Mouse (Mus musculus) heart, embryonic 11.5 days (tissue): ENCODE measurements around the gene Actr3b. TPM values are rescaled to one million over a fixed set of nuclear protein-coding genes. Genes with fewer than 3 reads are reported as not detected.
"Not testable (repeated sequence)": the region's sequence is repeated elsewhere in the genome, so short reads cannot be mapped to it uniquely, and the experiment has no call there.

Experiments used
- ATAC-seq: fragments of 200-750 bp; cut with Nextera tagmentation; replicated peaks from 2 replicates; pipeline ENCODE4 v1.8.0; 2017; ENCODE audit warnings: moderate library complexity; ENCODE audit not compliant: insufficient number of reproducible peaks, low FRiP score, low TSS enrichment
- H3K27ac ChIP-seq: fragments of 300-500 bp; sonication (generic); 2 replicates; pipeline ENCODE4 v1.5.1; 2014; ENCODE audit warnings: mild to moderate bottlenecking, low read depth, low read length
- H3K27me3 ChIP-seq: fragments of 300-500 bp; sonication (generic); 2 replicates; pipeline ENCODE4 v1.6.1; 2014; ENCODE audit warnings: mild to moderate bottlenecking, low read length, mixed read lengths; ENCODE audit not compliant: control insufficient read depth, insufficient read depth
- H3K36me3 ChIP-seq: fragments of 300-500 bp; sonication (generic); 2 replicates; pipeline ENCODE4 v1.6.1; 2014; ENCODE audit warnings: mild to moderate bottlenecking, low read length, moderate library complexity, mixed read lengths; ENCODE audit not compliant: control insufficient read depth, insufficient read depth
- H3K4me1 ChIP-seq: fragments of 300-500 bp; sonication (generic); 2 replicates; pipeline ENCODE4 v1.6.1; 2014; ENCODE audit warnings: low read length; ENCODE audit not compliant: control insufficient read depth, insufficient read depth
- H3K4me2 ChIP-seq: fragments of 300-500 bp; sonication (generic); 2 replicates; pipeline ENCODE4 v1.6.1; 2014; ENCODE audit warnings: mild to moderate bottlenecking, moderate library complexity
- H3K4me3 ChIP-seq: fragments of 300-500 bp; sonication (generic); 2 replicates; pipeline ENCODE4 v1.5.1; 2014; ENCODE audit warnings: low read depth, low read length
- H3K9ac ChIP-seq: fragments of 300-500 bp; sonication (generic); 2 replicates; pipeline ENCODE4 v1.6.1; 2014; ENCODE audit warnings: mild to moderate bottlenecking, low read depth, low read length, moderate library complexity
- H3K9me3 ChIP-seq: fragments of 300-500 bp; sonication (generic); replicated peaks from 2 replicates; pipeline ENCODE4 v1.6.1; 2016; ENCODE audit warnings: low read length; ENCODE audit not compliant: control insufficient read depth
- WGBS: fragments of 180-500 bp; shearing (Covaris S2); extraction: QIAGEN DNeasy Blood & Tissue Kit; methylation state at CpG from one replicate; pipeline ENCODE4 v1.1.7; 2014; ENCODE audit not compliant: insufficient replicate concordance; 5-methylcytosine and 5-hydroxymethylcytosine counted together
- polyA plus RNA-seq: library from polyadenylated mRNA; unstranded; fragments of >200 nt; fragmentation: Nextera tagmentation; extraction: Ambion mirVana; gene quantifications from 2 replicates; pipeline ENCODE4 v1.2.1, GENCODE M21; 2014

Actr3b gene
- polyA plus RNA-seq, 1 experiment from 2014 or later, result 37.4 TPM

DNA sequence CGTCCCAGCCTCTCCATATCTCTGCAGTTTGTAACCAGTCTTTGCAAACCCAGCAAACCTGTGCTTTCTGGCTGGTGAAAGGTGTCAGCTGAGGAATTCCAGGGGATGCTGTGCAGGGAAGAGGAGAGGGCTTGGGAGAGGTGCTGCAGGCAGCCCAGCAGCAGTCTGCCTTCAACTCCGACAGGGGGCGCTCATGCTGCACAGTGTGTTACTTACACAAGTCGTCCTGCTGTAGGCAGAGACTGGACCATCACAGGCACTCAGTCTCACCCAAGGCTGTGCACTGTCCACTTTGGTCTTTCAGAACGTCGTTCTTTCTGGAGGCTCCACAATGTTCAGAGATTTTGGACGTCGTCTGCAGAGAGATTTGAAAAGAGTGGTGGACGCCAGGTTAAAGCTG lies 88.3 kb downstream of the Actr3b start:
- Histone ChIP-seq H3K9ac (no peak overlapping the region), H3K36me3 (no peaks in the 10 kb centered on the region), H3K9me3 (no peaks in the 10 kb centered on the region), H3K4me2 (no peak overlapping the region), H3K4me1 (no peaks in the 10 kb centered on the region), H3K27ac (no peak overlapping the region), H3K27me3 (no peaks in the 10 kb centered on the region), H3K4me3 (no peak overlapping the region)
- 46% methylated on average over 9 of the region's 9 CpGs for WGBS
- ATAC-seq, result no peak

DNA sequence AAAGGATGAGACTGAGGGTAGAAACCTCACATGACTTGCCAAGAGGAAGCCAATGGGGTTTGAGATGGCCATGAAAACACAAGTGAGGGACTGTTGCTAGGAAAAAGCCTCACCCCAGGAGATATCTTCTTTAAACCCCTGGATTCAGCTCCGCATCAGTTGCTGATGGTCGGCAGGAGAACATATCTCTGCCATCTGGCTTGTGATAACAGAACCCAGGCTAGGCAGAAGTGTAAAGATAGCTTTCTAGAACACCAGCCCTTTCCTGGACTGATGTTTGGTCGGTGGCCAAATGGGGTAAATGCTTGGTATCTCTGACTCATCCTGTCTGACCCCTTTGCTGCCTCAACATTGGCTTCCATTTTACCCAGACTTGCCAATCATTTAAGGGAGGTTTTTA lies 106.4 kb downstream of the Actr3b start:
- H3K4me3 ChIP-seq, result no peak overlapping the region
- H3K36me3 ChIP-seq, result no peaks in the 10 kb centered on the region
- no peak for ATAC-seq
- H3K27me3 ChIP-seq, result no peaks in the 10 kb centered on the region
- no peak overlapping the region for H3K9ac ChIP-seq
- no peak overlapping the region for H3K4me2 ChIP-seq
- 54% methylated on average over 3 of the region's 3 CpGs for WGBS
- H3K9me3 ChIP-seq, result no peaks in the 10 kb centered on the region
- no peak overlapping the region for H3K27ac ChIP-seq
- no peaks in the 10 kb centered on the region for H3K4me1 ChIP-seq

DNA sequence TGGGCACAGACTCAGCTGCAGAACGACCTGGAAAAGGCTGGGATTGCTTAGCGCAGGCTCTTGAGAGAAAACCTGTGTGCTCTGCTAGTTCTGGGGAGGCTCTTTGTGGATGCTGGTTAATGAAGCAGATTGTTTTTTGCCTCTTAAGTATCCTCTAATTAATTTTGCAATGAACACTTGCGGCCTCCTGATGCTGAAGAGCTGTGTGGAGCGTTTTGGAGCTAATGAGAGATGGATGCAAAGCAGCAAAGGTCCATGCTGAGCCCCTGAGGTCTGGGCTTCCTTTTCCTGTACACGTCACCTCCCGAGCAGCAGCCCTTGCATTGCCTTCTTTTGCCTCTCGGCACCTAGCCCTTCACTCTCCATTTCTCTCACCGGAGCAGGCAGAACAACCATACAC lies 110.1 kb downstream of the Actr3b start:
- H3K36me3 ChIP-seq, result no peaks in the 10 kb centered on the region
- H3K4me3 ChIP-seq, result no peak overlapping the region
- H3K27ac ChIP-seq, result no peak overlapping the region
- H3K9ac ChIP-seq, result no peak overlapping the region
- H3K27me3 ChIP-seq, result no peaks in the 10 kb centered on the region
- no peaks in the 10 kb centered on the region for H3K4me1 ChIP-seq
- no peaks in the 10 kb centered on the region for H3K9me3 ChIP-seq
- 75% methylated on average over 8 of the region's 8 CpGs for WGBS
- no peak overlapping the region for H3K4me2 ChIP-seq
- no peak for ATAC-seq

DNA sequence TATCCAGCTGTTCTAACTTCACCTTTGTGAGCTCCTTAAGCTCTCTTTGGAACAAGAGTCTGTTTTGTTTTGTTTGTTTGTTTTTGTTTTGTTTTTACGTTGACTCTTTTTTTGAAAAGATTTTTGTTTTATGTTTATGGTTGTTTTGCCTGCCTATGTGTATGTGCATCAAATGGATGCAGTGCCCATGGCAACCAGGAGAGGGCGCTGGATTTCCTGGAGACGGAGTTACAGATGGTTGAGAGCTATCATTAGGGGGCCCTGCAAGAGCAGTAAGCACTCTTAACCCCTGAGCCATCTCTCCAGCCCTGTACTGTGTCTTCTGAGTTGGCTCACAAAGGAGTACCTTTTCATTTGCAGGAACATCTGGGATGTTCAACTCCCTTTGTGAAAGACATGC lies 110.8 kb downstream of the Actr3b start:
- Histone ChIP-seq H3K27ac (no peak overlapping the region), H3K27me3 (no peaks in the 10 kb centered on the region), H3K36me3 (no peaks in the 10 kb centered on the region), H3K4me1 (no peaks in the 10 kb centered on the region), H3K9me3 (no peaks in the 10 kb centered on the region), H3K9ac (no peak overlapping the region), H3K4me3 (no peak overlapping the region), H3K4me2 (no peak overlapping the region)
- WGBS, result 43% methylated on average over 3 of the region's 3 CpGs
- no peak for ATAC-seq

DNA sequence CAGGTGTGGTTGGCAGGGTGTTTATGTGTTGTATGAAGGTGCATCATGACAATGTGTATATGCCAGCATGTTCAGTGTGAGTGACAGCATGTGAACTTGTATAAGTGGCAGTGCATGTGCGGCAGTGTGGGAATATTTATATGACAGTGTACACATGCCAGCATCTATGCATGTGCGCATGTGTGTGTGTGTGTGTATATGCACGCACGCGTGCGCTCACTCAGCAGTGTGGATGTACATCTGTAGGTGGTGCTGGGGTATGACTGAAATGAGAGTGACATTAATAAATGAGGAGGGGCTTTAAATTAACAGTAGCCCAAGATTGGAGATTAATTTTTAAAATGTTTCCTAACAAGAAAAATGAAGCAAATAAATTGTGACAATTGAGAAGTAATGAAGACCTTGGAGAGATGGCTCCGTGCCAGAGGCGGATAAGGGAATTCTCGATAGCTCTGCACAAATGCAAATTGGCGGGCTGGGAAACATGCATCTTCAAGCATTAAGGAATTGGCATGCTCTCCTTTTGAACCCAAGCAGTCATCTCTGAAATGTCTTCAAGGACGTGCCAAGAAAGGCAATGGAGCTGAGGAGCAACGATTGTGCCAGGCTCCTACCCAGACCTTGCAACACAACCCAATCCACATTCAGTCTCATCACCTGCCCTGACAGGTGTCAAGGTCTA lies 111.7 kb downstream of the Actr3b start:
- Histone ChIP-seq H3K27ac (no peak overlapping the region), H3K4me3 (no peak overlapping the region), H3K4me1 (no peaks in the 10 kb centered on the region), H3K27me3 (no peaks in the 10 kb centered on the region), H3K4me2 (no peak overlapping the region), H3K9me3 (no peaks in the 10 kb centered on the region), H3K9ac (no peak overlapping the region), H3K36me3 (no peaks in the 10 kb centered on the region)
- 85% methylated on average over 12 of the region's 12 CpGs for WGBS
- ATAC-seq, result no peak

DNA sequence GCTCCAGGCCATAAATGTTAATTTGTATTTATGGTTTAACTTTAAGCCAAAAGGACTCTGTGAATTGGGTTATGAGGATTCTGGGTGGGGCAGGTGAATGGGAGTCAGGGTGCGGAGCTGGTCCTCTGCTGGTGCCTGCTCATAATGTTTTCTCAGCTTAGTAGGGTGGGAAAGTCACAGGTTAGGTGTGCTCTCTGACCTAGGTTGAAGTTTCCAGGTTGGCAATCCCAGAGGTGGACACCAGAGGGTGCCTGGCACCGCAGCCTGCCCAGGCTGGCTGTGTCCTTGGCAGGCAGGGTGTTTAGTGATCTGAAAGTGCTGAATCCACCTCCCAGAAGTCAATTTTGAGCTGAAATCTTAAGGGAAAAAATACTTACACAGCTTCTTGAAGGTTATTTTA lies 113.2 kb downstream of the Actr3b start:
- Histone ChIP-seq H3K4me3 (no peak overlapping the region), H3K4me1 (no peaks in the 10 kb centered on the region), H3K4me2 (no peak overlapping the region), H3K36me3 (no peaks in the 10 kb centered on the region), H3K9me3 (no peaks in the 10 kb centered on the region), H3K27ac (no peak overlapping the region), H3K9ac (no peak overlapping the region), H3K27me3 (no peaks in the 10 kb centered on the region)
- no peak for ATAC-seq
- WGBS, result 71% methylated on average over 2 of the region's 2 CpGs

DNA sequence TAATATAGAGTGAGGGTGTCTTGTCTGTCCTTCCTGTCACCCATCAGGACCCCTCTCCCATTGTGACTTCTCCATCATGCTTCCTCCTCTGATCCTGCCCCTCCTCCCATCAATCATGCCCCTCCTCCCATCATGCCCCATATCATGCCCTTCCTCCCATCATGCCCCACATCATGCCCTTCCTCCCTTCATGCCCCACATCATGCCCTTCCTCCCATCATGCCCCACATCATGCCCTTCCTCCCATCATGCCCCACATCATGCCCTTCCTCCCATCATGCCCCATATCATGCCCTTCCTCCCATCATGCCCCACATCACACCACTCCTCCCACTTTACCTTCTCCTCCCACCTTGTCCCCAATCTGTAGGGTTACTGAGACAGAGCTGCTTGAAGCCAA lies 116.1 kb downstream of the Actr3b start:
- not testable (repeated sequence) for H3K4me3 ChIP-seq, H3K4me2 ChIP-seq, H3K9ac ChIP-seq, H3K27me3 ChIP-seq, H3K9me3 ChIP-seq, H3K4me1 ChIP-seq, ATAC-seq, H3K36me3 ChIP-seq, H3K27ac ChIP-seq

DNA sequence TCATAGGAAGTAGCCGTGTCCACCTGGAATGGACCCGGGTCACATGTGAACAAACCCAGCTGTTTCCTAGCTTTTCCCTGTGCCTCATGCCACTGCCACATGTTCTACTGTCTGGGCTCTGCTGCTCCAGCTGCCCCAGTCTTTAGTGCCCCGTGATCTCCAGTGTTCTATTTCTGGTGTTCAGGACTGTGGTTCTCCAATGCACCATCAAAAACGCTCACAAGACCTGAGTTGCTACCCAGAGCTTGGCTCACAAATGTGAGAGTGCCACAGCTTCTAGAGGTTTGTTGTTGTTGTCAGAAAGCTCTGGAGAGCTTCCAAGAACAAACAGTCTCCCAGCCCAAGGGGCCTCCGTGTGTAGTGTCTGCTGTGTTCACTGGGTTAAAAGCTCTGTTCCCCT lies 117.5 kb downstream of the Actr3b start:
- Histone ChIP-seq H3K27me3 (no peaks in the 10 kb centered on the region), H3K9me3 (no peaks in the 10 kb centered on the region), H3K27ac (no peak overlapping the region), H3K36me3 (no peaks in the 10 kb centered on the region), H3K4me2 (no peak overlapping the region), H3K4me1 (no peaks in the 10 kb centered on the region), H3K4me3 (no peak overlapping the region), H3K9ac (no peak overlapping the region)
- ATAC-seq, result no peak
- 72% methylated on average over 5 of the region's 5 CpGs for WGBS

DNA sequence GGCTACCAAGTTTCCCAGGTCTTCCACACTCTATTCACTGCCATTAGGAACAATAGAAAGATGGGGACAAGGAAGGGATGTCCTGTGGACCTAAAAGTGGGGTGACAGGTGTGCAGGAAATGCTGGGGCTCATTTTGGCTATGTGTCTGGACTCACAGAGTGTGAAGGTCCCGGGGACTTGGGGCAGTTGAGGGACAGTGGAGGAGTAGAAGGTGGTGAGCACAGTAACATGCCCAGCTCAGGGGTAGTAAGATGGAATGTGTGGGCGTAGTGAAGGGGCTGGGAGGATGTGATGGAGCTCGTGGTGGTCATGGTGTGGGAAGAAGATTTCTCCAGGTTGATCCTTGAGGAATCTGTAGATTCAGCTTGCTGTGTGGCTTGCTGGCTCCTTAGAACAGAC lies 118.2 kb downstream of the Actr3b start:
- Histone ChIP-seq H3K9ac (no peak overlapping the region), H3K4me1 (no peaks in the 10 kb centered on the region), H3K27ac (no peak overlapping the region), H3K4me3 (no peak overlapping the region), H3K9me3 (no peaks in the 10 kb centered on the region), H3K36me3 (no peaks in the 10 kb centered on the region), H3K4me2 (no peak overlapping the region), H3K27me3 (no peaks in the 10 kb centered on the region)
- 77% methylated on average over 3 of the region's 3 CpGs for WGBS
- ATAC-seq, result no peak
